Mouse (Mus musculus) midbrain, embryonic 10.5 days (tissue): ENCODE measurements around the gene Zbtb18. TPM values are rescaled to one million over a fixed set of nuclear protein-coding genes. Genes with fewer than 3 reads are reported as not detected.

ENCODE experiments used
- DNase-seq: peaks from one replicate; pipeline ENCODE4 v3.0.0-alpha.2; 2017; ENCODE audit warnings: low spot score
- H3K27ac ChIP-seq: fragments of 300-500 bp; sonication (generic); replicated peaks from 2 replicates; pipeline ENCODE4 v1.5.1; 2016; ENCODE audit warnings: mild to moderate bottlenecking
- H3K27me3 ChIP-seq: fragments of 300-500 bp; sonication (generic); 2 replicates; pipeline ENCODE4 v1.6.1; 2016; ENCODE audit warnings: low read depth, mild to moderate bottlenecking; ENCODE audit not compliant: poor library complexity, severe bottlenecking
- H3K36me3 ChIP-seq: fragments of 300-500 bp; sonication (generic); 2 replicates; pipeline ENCODE4 v1.6.1; 2016; ENCODE audit warnings: mild to moderate bottlenecking, moderate library complexity
- H3K4me1 ChIP-seq: fragments of 300-500 bp; sonication (generic); 2 replicates; pipeline ENCODE4 v1.6.1; 2016
- H3K4me3 ChIP-seq: fragments of 300-500 bp; sonication (generic); 2 replicates; pipeline ENCODE4 v1.5.1; 2016; ENCODE audit warnings: mild to moderate bottlenecking, moderate library complexity
- H3K9me3 ChIP-seq: fragments of 300-500 bp; sonication (generic); replicated peaks from 2 replicates; pipeline ENCODE4 v1.6.1; 2016; ENCODE audit warnings: mild to moderate bottlenecking
- WGBS: fragments of 180-500 bp; shearing (Covaris S2); methylation state at CpG from one replicate; pipeline ENCODE4 v1.1.7; 2016; 5-methylcytosine and 5-hydroxymethylcytosine counted together
- polyA plus RNA-seq: library from polyadenylated mRNA; unstranded; fragments of >200 nt; fragmentation: Nextera tagmentation; extraction: Ambion mirVana; gene quantifications from 2 replicates; pipeline ENCODE4 v1.2.1, GENCODE M21; 2016

The Zbtb18 gene
- polyA plus RNA-seq, 1 experiment from 2014 or later = 5.1 TPM

DNA sequence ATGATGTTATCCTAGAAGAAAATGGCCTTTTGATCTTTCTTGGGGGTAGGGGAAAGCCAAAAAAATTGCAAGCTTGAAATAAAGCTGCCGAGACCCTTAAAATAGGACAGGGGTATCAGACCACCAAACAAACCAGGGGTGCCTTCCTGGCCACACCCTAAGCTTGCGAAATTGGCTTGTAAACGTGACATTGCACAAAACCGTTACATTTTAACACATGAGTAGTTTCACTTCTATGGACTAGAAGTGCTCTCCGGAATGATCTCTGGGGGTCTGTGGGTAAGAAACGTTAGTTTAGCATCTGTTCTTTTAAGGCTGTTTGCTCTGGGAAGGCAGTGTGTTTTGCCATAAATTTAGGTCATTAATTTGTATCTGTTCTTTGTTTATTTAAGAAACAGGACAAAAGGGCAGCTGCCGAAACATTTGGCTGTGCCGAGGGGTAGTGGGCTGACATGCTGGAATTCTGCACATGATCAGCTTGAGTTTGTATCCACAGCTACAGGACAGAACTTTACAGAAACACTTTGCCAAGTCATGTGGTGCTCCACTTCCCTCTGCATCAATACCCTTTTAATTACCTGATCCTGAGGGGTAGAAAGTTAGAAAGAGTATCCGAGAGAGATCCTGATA lies 52.9 kb downstream of the Zbtb18 start:
- no peak for DNase-seq
- Histone ChIP-seq H3K4me1 (peaks cover 36% of the 10 kb centered on the region), H3K9me3 (no peaks in the 10 kb centered on the region), H3K4me3 (no peak overlapping the region), H3K27me3 (no peaks in the 10 kb centered on the region), H3K27ac (no peak overlapping the region), H3K36me3 (no peaks in the 10 kb centered on the region)
- whole genome bisulfite sequencing = 71% methylated on average over 9 of the region's 9 CpGs

Other genes with a start within 250 kb of the Zbtb18 start
- 14.4 and 19.7 TPM in 2 replicates for gene Akt3, start 184.1 kb upstream of the Zbtb18 start, polyA plus RNA-seq